ENCODE assay signal across 21 mouse cellular contexts in the genomic region with DNA sequence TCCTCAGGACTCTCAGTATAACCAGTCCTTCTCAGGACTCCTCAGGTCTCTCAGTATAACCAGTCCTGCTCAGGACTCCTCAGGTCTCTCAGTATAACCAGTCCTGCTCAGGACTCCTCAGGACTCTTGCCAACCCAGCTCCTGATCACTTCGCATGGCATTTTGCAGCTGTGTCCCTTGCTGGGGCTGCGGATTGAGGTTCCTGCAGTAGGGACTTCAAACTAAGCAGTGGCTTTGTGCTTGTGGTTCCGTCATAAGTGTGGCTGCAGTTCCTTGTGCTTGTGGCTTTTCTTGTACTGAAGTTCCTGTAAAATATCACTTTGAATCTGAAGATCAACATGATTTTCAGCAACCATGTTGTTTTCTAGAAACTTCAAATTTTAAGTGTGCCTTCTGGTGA.
"Had no signal": no experiment of that assay in that cellular context is flagged by ENCODE, and none has a peak within 500 bp of the region (broad histone marks: within the 10 kb centered on the region; RNA-seq: fewer than 3 reads in every experiment).

No protein-coding gene starts in this region.

- H3K9me3 ChIP-seq: kidney, embryonic 15.5 days; liver, embryonic 12.5 days; liver, embryonic 15.5 days; lung, embryonic 15.5 days; megakaryocyte, embryonic 14.5 days; midbrain, embryonic 10.5 days; midbrain, embryonic 13.5 days had no signal

- H3K27ac ChIP-seq: kidney, embryonic 15.5 days; liver, embryonic 12.5 days; liver, embryonic 15.5 days; lung, embryonic 15.5 days; midbrain, embryonic 10.5 days; midbrain, embryonic 13.5 days; stomach, postnatal 0 days had no signal

- H3K9ac ChIP-seq: kidney, embryonic 15.5 days; liver, embryonic 12.5 days; liver, embryonic 15.5 days; lung, embryonic 15.5 days; midbrain, embryonic 13.5 days had no signal

- H3K4me3 ChIP-seq: kidney, embryonic 15.5 days; liver, embryonic 12.5 days; liver, embryonic 15.5 days; lung, embryonic 15.5 days; megakaryocyte, embryonic 14.5 days; midbrain, embryonic 10.5 days; midbrain, embryonic 13.5 days; myocyte had no signal

- H3K4me1 ChIP-seq: liver, embryonic 15.5 days had no signal

- DNase-seq: kidney, adult 8-10 months; kidney, postnatal 10 days; kidney, postnatal 36 days; liver; lung, adult 18-20 months; lung, postnatal 10 days; lung, postnatal 36 days; right cerebral cortex, adult 18-20 months; right cerebral cortex, postnatal 14 days; right cerebral cortex, postnatal 4 days; thymus, adult 2 months had no signal

- H3K27me3 ChIP-seq: kidney, embryonic 15.5 days; liver, embryonic 12.5 days; liver, embryonic 15.5 days; lung, embryonic 15.5 days; megakaryocyte, embryonic 14.5 days; midbrain, embryonic 13.5 days had no signal

- H3K4me2 ChIP-seq: kidney, embryonic 15.5 days; liver, embryonic 12.5 days; liver, embryonic 15.5 days; lung, embryonic 15.5 days; midbrain, embryonic 13.5 days had no signal

- ATAC-seq: liver, embryonic 12.5 days; midbrain, embryonic 13.5 days; midbrain, embryonic 16.5 days had no signal
